Mouse (Mus musculus) liver, postnatal 0 days (tissue): ENCODE data around the gene BC055324. TPM values are rescaled to one million over a fixed set of nuclear protein-coding genes. Genes with fewer than 3 reads are reported as not detected.

Source experiments
- ATAC-seq: fragments of 200-750 bp; cut with Nextera tagmentation; 2 replicates; pipeline ENCODE4 v1.8.0; 2017; ENCODE audit warnings: mild to moderate bottlenecking, moderate library complexity
- DNase-seq: peaks from one replicate; pipeline ENCODE4 v3.0.0-alpha.2; 2016
- H3K27ac ChIP-seq: fragments of 300-500 bp; sonication (generic); 2 replicates; pipeline ENCODE4 v1.5.1; 2014; ENCODE audit warnings: antibody characterized with exemption, moderate library complexity, mild to moderate bottlenecking, low read depth
- H3K27me3 ChIP-seq: fragments of 300-500 bp; sonication (generic); 2 replicates; pipeline ENCODE4 v1.6.1; 2014; ENCODE audit warnings: low read length, control low read depth, mixed read lengths; ENCODE audit not compliant: insufficient read depth
- H3K36me3 ChIP-seq: fragments of 300-500 bp; sonication (generic); replicated peaks from 2 replicates; pipeline ENCODE4 v1.6.1; 2014; ENCODE audit warnings: mild to moderate bottlenecking, control low read depth, low read length, moderate library complexity, mixed read lengths; ENCODE audit not compliant: insufficient read depth
- H3K4me1 ChIP-seq: fragments of 300-500 bp; sonication (generic); 2 replicates; pipeline ENCODE4 v1.6.1; 2014; ENCODE audit warnings: antibody characterized with exemption, mild to moderate bottlenecking, control low read depth; ENCODE audit not compliant: insufficient read depth
- H3K4me2 ChIP-seq: fragments of 300-500 bp; sonication (generic); 2 replicates; pipeline ENCODE4 v1.6.1; 2014; ENCODE audit warnings: low read depth, mild to moderate bottlenecking, low read length, moderate library complexity, mixed read lengths
- H3K4me3 ChIP-seq: fragments of 300-500 bp; sonication (generic); 2 replicates; pipeline ENCODE4 v1.5.1; 2014; ENCODE audit warnings: low read depth, low read length
- H3K9ac ChIP-seq: fragments of 300-500 bp; sonication (generic); replicated peaks from 2 replicates; pipeline ENCODE4 v1.6.1; 2014; ENCODE audit warnings: mild to moderate bottlenecking, moderate library complexity
- H3K9me3 ChIP-seq: fragments of 300-500 bp; sonication (generic); 2 replicates; pipeline ENCODE4 v1.6.1; 2016; ENCODE audit warnings: mild to moderate bottlenecking, control low read depth, low read length, mixed read lengths
- CTCF ChIP-seq: sonication (generic); IDR thresholded peaks from 2 replicates; pipeline ENCODE4 v1.5.1; 2016; ENCODE audit warnings: antibody characterized with exemption, low read depth
- EP300 ChIP-seq: IDR thresholded peaks from 2 replicates; pipeline ENCODE4 v1.6.1; 2016; ENCODE audit warnings: antibody characterized with exemption, low read depth, mild to moderate bottlenecking
- WGBS: fragments of 180-500 bp; shearing (Covaris S2); extraction: QIAGEN DNeasy Blood & Tissue Kit; methylation state at CpG from one replicate; pipeline ENCODE4 v1.1.7; 2014; ENCODE audit not compliant: insufficient replicate concordance; 5-methylcytosine and 5-hydroxymethylcytosine counted together
- polyA plus RNA-seq: library from polyadenylated mRNA; unstranded; fragments of >200 nt; fragmentation: Nextera tagmentation; extraction: Ambion mirVana; gene quantifications from 2 replicates; pipeline ENCODE4 v1.2.1, GENCODE M21; 2015

BC055324 gene
- polyA plus RNA-seq, 1 experiment from 2014 or later = 3.4 TPM

GRCm38 (mm10) chr1:163910343-163910742, 84.3 kb downstream of the BC055324 start:
- no peaks in the 10 kb centered on the region for H3K27me3 ChIP-seq
- no peaks in the 10 kb centered on the region for H3K36me3 ChIP-seq
- no peak for ATAC-seq
- H3K4me2 ChIP-seq = no peak overlapping the region
- TF ChIP-seq EP300 (no peak), CTCF (peak; percentile 80)
- H3K9me3 ChIP-seq = no peaks in the 10 kb centered on the region
- H3K4me1 ChIP-seq = no peaks in the 10 kb centered on the region
- H3K9ac ChIP-seq = no peak overlapping the region
- DNase-seq = no peak
- H3K27ac ChIP-seq = no peak overlapping the region
- WGBS = 6% methylated on average over 2 of the region's 2 CpGs
- no peak overlapping the region for H3K4me3 ChIP-seq

- TF ChIP-seq EP300 (no peak), CTCF (no peak)
- DNase-seq (no peak), ATAC-seq (no peak)
- Histone ChIP-seq H3K9me3 (no peaks in the 10 kb centered on the region), H3K36me3 (no peaks in the 10 kb centered on the region), H3K4me3 (no peak overlapping the region), H3K27ac (no peak overlapping the region), H3K27me3 (no peaks in the 10 kb centered on the region), H3K4me2 (no peak overlapping the region), H3K4me1 (no peaks in the 10 kb centered on the region), H3K9ac (no peak overlapping the region)
- 36% methylated on average over 11 of the region's 11 CpGs for WGBS
Observed at GRCm38 (mm10) chr1:163908389-163908788, 86.2 kb downstream of the BC055324 start.

GRCm38 (mm10) chr1:163907007-163907811, 87.4 kb downstream of the BC055324 start:
- 72% methylated on average over 4 of the region's 4 CpGs for WGBS
- no peak for DNase-seq

GRCm38 (mm10) chr1:163903411-163903810, 91.2 kb downstream of the BC055324 start:
- H3K36me3 ChIP-seq = no peaks in the 10 kb centered on the region
- H3K4me1 ChIP-seq = no peaks in the 10 kb centered on the region
- no peak overlapping the region for H3K4me3 ChIP-seq
- ATAC-seq (no peak), DNase-seq (no peak)
- H3K27me3 ChIP-seq = no peaks in the 10 kb centered on the region
- WGBS = 83% methylated on average over 3 of the region's 3 CpGs
- H3K9me3 ChIP-seq = no peaks in the 10 kb centered on the region
- no peak overlapping the region for H3K9ac ChIP-seq
- no peak overlapping the region for H3K27ac ChIP-seq
- no peak overlapping the region for H3K4me2 ChIP-seq
- TF ChIP-seq CTCF (no peak), EP300 (no peak)

More at GRCm38 (mm10) chr1:163907007-163907811, 87.4 kb downstream of the BC055324 start:
- Histone ChIP-seq H3K4me2 (no peak overlapping the region), H3K27me3 (no peaks in the 10 kb centered on the region), H3K4me3 (no peak overlapping the region), H3K9me3 (no peaks in the 10 kb centered on the region), H3K27ac (no peak overlapping the region), H3K4me1 (no peaks in the 10 kb centered on the region), H3K36me3 (no peaks in the 10 kb centered on the region), H3K9ac (no peak overlapping the region)
- ATAC-seq = no peak
- TF ChIP-seq CTCF (no peak), EP300 (no peak)

- Histone ChIP-seq H3K4me3 (no peak overlapping the region), H3K36me3 (no peaks in the 10 kb centered on the region), H3K27me3 (no peaks in the 10 kb centered on the region), H3K4me2 (no peak overlapping the region), H3K9me3 (no peaks in the 10 kb centered on the region), H3K27ac (no peak overlapping the region), H3K9ac (no peak overlapping the region), H3K4me1 (no peaks in the 10 kb centered on the region)
- no peak for ATAC-seq
- DNase-seq = no peak
- TF ChIP-seq CTCF = no peak
- no peak for TF ChIP-seq EP300
- 67% methylated on average over 2 of the region's 2 CpGs for WGBS
Observed at GRCm38 (mm10) chr1:163900168-163900567, 94.4 kb downstream of the BC055324 start.

- Histone ChIP-seq H3K9ac (no peak overlapping the region), H3K27me3 (no peaks in the 10 kb centered on the region), H3K4me3 (no peak overlapping the region), H3K4me1 (no peaks in the 10 kb centered on the region), H3K36me3 (no peaks in the 10 kb centered on the region), H3K9me3 (no peaks in the 10 kb centered on the region), H3K27ac (no peak overlapping the region), H3K4me2 (no peak overlapping the region)
- ATAC-seq = no peak
- WGBS = 77% methylated on average over 2 of the region's 2 CpGs
- DNase-seq = no peak
- TF ChIP-seq EP300 = no peak
- TF ChIP-seq CTCF = no peak
Observed at GRCm38 (mm10) chr1:163899575-163899974, 95.0 kb downstream of the BC055324 start.
